Mouse (Mus musculus) monocyte, adult 2 months (primary cell): ENCODE measurements at regions not wholly inside any gene's neighbourhood (a gene's known extent, or its start where the extent isn't known, plus 50 kb on each side); places are given as distances from the start of the nearest gene placed in this dataset.
"Not testable (repeated sequence)": the region's sequence is repeated elsewhere in the genome, so short reads cannot be mapped to it uniquely, and the experiment has no call there.

ENCODE experiments used
- DNase-seq, 2 experiments: peaks; one replicate each; pipeline ENCODE4 v3.0.0; 2022; ENCODE audit warnings: low spot score in 2 of 2, low read depth in 1 of 2

- DNase-seq = peak in 1 of 2 experiments; percentile 32
Measured at GRCm38 (mm10) chr10:19491513-19492380, 100.0 kb upstream of the Ifngr1 start.

- no peak for DNase-seq
Measured at GRCm38 (mm10) chr10:19494461-19495105, 97.2 kb upstream of the Ifngr1 start.

- no peak for DNase-seq
Measured at GRCm38 (mm10) chr10:19498112-19498511, 93.6 kb upstream of the Ifngr1 start.

GRCm38 (mm10) chr10:19502874-19503273 lies 88.9 kb upstream of the Ifngr1 start:
- no peak for DNase-seq

- no peak for DNase-seq
Measured at GRCm38 (mm10) chr10:19503846-19504765, 87.6 kb upstream of the Ifngr1 start.

- no peak for DNase-seq
Measured at GRCm38 (mm10) chr10:19505174-19505573, 86.6 kb upstream of the Ifngr1 start.

GRCm38 (mm10) chr10:19505979-19506378 lies 85.8 kb upstream of the Ifngr1 start:
- peak; percentile 38 to 49 for DNase-seq

GRCm38 (mm10) chr10:19506434-19506833 lies 85.3 kb upstream of the Ifngr1 start:
- peak; percentile 37 to 60 for DNase-seq

GRCm38 (mm10) chr10:19508221-19508745 lies 83.5 kb upstream of the Ifngr1 start:
- DNase-seq = no peak

GRCm38 (mm10) chr10:19510047-19510446 lies 81.7 kb upstream of the Ifngr1 start:
- no peak for DNase-seq

- not testable (repeated sequence) for DNase-seq
Measured at GRCm38 (mm10) chr10:19514366-19514765, 77.4 kb upstream of the Ifngr1 start.

- no peak for DNase-seq
Measured at GRCm38 (mm10) chr10:19514837-19515236, 76.9 kb upstream of the Ifngr1 start.

GRCm38 (mm10) chr10:19516011-19516410 lies 75.7 kb upstream of the Ifngr1 start:
- DNase-seq = no peak

- no peak for DNase-seq
Measured at GRCm38 (mm10) chr10:19517093-19517492, 74.7 kb upstream of the Ifngr1 start.

GRCm38 (mm10) chr10:19518763-19519162 lies 73.0 kb upstream of the Ifngr1 start:
- no peak for DNase-seq

- DNase-seq = no peak
Measured at GRCm38 (mm10) chr10:19522198-19522597, 69.6 kb upstream of the Ifngr1 start.

- no peak for DNase-seq
Measured at GRCm38 (mm10) chr10:19525939-19526338, 65.8 kb upstream of the Ifngr1 start.

- DNase-seq = no peak
Measured at GRCm38 (mm10) chr10:19526353-19526752, 65.4 kb upstream of the Ifngr1 start.

GRCm38 (mm10) chr10:19529655-19530054 lies 62.1 kb upstream of the Ifngr1 start:
- no peak for DNase-seq

GRCm38 (mm10) chr10:19530056-19530455 lies 61.7 kb upstream of the Ifngr1 start:
- DNase-seq = no peak

GRCm38 (mm10) chr10:19531452-19531851 lies 60.3 kb upstream of the Ifngr1 start:
- no peak for DNase-seq
